Mouse (Mus musculus): Measurements from ENCODE around the gene Ctsa.
"Not testable (repeated sequence)": the region's sequence is repeated elsewhere in the genome, so short reads cannot be mapped to it uniquely, and the experiment has no call there.

Gene Ctsa

DNA sequence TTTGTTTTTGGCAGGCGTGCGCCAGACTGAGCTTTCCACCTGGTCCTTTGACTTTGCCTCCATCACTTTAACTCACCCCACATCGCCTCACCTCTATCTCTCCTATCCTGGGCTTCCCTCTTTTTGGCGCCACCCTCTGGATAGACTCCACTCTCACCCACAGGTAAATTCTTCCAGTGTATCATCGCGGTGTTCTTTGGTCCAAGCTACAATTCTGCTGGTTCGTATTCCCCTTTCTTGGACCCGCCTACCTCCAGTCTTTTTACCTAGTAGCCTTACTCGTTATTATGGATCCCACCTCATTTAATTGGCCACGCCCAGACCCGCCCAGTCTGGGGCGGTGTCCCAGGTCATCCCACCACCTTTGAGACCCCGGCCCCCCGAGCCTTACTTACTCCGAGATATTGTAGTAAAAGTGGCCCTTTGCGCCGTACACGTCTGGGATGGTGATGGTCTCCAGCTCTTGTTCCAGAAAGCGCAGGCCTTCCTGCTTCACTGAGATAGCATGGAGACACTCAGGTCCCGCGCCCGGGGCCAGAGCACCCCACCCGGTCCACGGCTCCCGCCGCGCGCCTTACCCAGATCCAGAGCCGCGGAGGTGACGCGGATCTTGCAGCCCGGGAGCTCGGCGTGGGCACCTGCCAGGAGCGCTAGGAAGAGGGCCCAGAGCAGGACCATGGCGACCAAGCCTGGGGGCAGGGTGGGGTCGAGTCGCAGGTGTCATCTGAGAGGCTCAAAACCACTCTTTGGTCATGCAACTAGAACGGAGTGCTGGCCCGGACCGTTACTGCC, 23.8 kb downstream of the Ctsa start:
- peak in 1 of 2 experiments; percentile 33 for DNase-seq

DNA sequence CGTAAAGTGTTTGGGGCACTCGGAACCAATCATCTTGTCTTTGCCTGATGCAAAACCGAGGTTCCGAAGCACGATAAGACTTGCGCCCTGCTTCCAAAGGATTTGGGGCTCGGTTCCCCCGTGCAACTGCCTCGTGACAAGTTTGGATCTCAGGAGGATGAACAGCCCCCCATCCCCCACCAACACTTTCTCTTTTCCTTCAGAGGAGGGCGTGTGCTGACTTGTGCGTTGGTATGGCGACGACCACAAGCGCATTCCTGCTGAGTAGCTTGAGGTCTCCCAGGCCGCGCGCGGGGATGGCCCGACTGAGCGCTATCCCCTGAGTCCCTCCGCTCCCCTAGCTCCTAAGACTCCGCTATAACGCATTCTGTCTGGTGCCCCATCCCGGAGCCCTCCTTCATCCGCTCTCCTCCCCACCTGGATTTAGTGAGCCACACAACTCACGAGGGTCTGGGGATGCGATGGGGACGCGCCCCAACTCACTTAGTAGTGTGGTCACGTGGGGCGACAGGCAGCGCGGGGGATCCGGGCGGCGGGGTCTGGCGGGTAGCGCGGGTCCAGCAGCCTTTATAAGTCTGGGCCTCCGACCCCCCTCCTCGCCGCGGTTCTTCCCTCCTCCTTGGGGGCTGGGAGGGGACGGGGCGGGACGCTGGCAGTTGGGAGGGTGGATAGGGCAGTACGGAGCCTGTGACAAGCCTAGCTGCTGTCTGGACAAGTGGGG, 24.6 kb downstream of the Ctsa start, which contains the start of gene Pltp:
Pltp (minus strand) TSS at position 611 of the 721 bp plus-strand sequence.
- DNase-seq: peak; percentile 38 to 67

DNA sequence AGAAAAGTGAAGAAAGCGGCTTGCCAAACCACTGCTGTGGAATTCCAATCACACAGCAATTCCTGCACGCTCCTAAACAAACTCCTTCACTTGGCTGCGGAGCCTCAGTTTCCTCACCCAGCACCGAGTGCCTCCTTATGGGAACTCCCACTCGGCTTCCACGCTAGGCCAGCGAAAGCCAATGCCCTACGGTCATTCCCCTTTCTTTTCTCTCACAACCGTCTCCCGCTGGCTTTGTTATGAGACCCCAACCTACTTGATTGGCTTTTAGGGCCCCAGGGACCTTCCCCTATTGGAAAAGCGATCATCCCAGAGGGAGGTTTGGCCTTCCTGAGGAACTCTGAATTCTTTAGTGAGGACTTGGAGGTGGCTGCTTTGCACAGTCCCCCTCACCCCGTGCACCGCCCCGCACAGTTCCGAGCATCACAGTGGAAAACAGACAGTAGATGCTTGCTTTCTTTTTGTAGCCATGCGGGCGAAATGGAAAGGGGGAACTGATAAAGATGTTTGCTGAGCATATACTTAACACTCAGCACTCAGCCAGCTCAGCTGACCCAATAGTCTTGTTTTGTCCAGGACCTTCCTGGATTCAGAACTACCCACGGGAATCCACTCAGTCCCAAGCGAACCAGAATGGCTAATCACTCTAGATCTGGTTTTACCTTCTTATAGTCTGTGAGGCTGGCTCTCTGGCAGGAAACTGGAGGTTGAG, 25.3 kb downstream of the Ctsa start:
- no peak for DNase-seq

DNA sequence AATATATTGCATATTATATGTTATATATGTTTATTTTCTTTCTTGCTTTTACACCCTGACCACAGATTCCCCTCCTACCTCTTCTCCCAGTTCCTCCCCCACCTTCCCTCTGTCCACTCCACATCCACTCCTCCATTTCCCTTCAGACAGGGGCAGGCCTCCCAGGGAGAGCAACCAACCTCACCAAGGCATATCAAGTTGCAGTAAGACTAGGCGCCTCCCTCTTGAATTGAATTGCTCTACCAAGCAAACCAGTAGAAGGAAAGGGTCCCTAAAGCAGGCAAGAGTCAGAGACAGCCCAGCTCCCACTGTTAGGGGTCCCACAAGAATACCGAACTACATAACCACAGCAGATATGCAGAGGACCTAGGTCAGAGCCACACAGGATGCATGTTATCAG, 26.5 kb downstream of the Ctsa start:
- no peak for DNase-seq

DNA sequence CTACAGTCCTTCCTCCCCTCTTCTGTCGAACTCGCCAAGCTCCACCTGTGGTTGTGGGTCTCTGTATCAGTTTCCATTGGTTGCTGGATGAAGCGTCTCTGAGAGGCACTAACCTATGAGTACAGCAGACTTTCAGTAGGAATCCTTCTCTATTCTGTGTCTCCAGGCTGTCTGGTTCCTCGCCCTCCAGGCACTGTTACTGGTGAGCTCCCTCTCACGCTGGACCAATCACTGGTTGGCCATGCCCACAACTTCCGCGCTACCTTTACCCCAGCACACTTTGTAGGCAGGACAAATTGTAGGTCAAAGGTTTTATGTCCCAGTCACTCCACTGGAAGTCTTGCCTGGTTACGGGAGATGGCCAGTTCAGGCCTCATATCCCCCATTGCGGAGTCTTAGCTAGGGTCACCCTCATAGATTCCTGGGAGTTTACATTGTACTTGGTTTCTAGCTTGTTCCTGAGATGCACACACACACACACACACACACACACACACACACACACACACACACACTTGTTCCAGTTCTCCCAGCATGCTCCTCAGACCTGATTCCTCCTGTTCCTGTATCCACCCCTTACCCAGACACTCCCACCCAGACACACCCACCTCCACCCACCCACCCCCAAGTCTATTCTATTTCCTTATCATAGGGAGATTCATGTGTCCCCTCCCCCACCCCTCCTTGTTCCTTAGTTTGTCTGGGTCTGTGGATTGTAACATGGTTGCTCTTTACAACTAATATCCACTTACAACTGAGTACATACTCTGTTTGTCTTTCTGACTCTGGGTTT, 27.2 kb downstream of the Ctsa start:
- DNase-seq: peak; percentile 70 to 71

DNA sequence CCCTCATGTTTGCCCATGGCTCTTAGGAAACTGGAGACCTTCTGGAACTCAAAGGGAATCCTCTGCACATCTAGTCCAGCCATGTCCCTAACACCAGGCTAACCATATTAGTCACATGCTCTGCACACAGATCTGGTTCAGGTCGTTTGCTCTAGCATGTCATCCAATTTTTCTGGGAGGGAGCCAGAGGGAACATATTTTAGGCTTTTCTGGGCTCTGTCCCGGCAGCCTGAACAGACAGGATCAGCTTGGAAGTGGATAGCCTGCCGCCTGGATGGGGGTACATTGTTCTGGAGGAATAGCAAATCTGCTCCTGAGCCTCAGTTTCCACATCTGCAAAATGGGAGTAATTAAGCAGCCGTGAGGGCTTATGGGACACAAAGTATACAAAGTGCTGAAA, 28.4 kb downstream of the Ctsa start:
- no peak for DNase-seq

DNA sequence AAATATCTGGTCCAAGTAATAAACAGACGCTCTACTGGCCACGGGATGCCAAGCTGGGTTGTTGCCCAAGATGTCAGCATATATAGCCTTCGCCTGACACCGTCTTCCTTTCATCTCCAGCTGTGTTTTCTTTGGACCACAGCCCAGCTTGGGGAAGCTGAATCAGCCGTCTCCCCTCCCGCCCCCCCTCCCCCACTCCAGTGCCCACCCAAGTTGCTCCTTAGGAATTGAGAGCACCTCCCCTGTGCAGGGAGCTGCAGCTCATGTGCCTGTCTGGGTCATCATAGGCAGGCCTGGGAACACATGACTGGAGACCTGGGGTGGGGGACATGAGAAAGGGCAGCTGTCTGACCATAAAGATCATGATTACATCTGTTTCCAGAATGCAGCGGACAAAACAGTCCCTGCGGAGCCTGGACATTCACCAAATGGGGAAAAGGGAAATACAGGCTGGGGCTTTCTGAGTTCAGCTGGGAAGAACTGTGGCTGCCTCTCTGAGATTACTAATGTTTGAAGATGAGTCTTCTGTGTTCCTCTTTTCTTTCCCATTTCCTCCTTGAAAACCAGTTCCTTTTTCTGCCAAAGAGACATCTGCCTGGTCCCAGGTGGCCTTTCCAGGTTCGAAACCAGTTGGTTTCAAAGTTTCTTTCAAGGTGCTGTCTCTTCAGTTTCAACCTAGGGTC, 29.6 kb downstream of the Ctsa start:
- DNase-seq: peak; percentile 67 to 72

DNA sequence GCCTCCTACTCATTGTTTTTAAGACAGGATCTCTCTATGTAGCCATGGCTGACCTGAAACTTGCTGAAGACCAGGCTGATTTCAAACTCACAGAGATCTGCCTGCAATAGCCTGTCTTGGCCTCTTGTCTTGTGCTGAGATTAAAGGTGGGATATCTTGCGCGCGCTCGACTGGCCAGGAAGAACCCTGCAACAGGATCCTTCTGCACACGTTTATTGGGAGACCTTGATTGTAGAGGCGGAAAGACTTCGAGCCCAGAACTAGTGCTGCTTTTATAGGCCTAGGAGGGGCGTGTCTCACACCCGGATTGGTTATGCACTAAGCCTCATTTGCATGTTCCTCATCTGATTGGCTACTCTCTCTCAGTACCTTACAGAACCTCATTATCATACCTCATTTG, 30.7 kb downstream of the Ctsa start:
- DNase-seq: not testable (repeated sequence)

DNA sequence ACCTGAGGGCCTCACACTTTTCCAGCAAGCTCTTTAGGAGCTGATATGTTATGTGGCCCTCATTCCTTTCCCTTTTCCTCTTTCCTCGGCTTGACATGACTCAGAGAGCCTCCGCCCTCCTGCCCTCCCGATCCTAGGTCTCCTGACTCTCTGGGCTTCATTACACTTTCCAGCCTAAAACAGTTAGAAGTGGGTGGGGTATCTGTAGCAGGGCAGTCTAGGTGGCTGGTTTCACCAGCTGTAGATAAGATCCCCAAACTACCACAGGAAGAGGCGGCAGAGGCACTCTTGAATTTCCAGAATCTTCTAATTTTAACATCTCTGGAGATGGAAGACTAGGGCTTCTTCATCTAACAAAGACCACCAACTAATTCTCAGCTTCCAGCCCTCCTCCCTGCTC, 31.9 kb downstream of the Ctsa start:
- no peak for DNase-seq

DNA sequence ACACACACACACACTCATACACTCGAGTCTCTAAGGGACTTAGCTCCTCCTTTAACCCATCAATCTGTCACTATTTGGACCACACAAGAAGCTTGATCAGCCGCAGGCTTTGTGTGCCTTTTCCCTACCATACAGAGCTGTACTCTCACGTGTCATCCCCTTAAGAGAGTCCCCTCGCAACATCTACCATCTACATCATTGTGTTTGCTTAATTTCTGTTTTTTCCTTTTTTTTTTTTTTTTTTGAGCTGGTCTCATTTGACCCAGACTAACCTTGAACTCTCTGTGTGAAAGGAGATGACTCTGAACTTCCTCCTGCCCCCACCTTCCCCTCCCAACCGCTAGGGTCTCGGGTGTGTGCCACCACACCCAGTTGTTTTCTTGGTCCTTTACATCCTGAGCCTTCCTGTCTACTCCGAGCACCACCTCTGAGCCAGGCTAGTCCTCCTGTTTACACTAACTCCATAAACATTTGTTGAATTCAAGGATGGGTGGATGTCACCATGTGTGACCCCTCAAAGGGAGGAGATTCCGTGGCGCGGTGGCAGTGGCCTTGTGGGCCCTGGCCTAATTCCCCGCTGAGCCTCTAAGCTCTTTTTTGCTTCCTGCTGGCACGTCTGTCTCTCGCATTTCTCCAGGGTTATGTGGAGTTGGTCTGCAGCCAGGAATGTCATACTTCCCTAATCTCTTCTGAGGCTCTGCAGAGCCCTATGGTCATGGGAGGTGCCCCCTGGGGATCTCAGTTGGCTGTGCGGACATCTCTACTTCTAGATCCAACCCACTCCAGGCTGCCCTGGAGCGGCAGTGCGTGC, 34.3 kb downstream of the Ctsa start:
- DNase-seq: peak; percentile 70 to 72

DNA sequence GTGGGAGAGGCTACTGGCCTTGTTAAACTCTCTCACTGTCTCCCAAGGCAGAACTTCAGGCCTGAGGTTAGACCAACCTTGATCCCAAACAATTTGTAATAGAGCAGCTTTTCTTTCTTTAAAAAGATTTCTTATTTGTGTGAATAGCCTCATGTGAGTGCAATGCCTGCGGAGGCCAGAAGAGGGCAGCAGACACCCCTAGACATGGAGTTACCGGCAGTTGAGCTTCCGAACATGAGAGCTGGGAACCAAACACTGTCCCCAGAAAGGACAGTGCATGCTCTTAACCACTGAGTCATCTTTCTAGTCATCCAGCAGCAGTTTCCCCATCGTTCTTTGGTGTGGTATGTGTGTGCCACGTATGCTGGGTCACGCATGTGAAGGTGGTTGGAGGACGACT, 34.9 kb downstream of the Ctsa start:
- DNase-seq: peak in 1 of 2 experiments; percentile 56

DNA sequence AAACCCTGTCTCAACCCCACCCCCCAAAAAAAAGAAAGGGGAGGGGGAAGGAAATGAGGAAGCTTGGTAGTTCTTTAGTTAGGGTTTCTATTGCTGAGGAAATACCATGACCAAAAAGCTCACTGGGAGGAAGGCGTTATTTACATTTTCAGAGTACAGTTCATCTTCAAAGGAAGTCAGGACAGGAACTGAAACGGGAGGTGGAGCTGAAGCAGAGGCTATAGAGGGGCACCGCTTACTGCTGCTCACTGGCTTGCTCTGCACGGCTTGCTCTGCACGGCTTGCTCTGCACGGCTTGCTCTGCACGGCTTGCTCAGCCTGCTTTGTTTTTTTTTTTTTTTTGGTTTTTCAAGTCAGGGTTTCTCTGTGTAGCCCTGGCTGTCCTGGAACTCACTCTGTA, 35.8 kb downstream of the Ctsa start:
- DNase-seq: no peak

DNA sequence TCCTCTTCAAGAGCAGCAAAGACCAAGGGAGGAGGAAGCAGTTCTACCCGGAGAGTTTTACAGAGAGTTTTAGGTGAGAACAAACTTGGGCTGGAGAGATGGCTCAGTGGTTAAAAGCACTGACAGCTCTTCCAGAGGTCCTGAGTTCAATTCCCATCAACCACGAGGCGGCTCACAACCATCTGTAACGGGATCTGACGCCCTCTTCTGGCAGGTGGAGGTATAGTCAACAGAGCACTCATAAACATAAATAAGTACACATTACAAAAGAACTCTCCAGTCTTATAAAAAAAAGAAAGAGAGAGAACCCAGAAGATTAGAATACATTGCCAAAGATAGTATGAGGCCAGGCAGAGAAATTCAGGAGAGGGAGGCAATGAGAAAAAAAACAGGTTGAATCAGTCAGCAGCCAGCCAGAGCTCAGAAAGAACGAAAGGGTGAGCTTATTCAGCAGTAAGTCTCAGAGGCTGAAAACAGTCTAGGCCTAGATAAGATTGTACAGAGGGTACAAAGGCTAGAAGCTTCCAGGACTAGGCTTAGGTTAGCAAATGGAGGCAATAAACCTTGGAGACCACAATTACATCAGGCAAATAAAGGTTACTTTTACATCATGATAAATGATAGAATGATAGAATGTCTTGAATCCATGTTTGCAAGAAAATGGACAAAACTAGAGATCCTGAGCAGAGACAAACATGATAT, 39.1 kb downstream of the Ctsa start:
- no peak for DNase-seq

DNA sequence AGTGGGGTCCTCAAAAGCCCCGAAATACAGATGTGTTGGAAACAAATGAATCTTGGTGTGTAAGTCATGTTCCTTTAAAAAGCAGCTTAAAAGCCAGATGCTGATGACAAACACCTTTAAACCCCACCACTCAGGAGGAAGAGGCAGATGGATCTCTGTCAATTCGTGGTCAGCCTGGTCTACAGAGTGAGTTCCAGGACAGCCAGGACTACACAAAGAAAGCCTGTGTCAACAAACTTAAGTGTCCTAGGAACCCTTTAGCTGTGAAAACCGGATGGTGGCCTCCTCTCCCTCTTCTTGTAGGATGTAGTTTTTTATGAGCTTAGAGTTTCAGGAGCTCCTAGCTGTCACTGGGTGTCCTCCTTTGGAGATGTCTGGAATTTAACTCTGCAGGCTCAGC, 40.9 kb downstream of the Ctsa start:
- DNase-seq: no peak

DNA sequence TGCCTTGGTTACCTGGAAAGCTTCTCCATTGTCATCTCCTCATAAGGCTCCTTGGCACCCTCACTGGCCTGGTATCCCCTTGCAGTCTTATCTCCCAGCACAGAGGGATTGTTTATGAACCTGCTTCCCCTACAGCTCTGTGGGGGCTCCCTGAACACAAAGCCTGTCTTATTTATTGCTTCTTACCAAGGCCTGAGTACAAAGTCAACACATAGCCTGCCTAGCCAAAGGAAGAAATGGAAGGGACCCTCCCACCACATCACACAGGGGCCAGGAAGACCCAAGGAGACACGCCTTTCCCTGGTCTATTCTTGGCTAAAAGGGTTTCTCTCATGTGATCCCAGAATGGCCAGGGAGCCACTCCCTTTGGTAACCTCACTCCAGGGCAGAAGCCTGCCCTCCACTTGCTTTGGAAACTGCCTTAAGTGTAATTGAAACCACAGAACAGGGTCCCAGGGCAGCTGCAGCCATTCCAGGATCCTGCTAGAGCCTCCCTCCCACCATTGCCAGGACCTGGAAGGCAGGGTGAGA, 41.6 kb downstream of the Ctsa start:
- DNase-seq: peak; percentile 51 to 69

DNA sequence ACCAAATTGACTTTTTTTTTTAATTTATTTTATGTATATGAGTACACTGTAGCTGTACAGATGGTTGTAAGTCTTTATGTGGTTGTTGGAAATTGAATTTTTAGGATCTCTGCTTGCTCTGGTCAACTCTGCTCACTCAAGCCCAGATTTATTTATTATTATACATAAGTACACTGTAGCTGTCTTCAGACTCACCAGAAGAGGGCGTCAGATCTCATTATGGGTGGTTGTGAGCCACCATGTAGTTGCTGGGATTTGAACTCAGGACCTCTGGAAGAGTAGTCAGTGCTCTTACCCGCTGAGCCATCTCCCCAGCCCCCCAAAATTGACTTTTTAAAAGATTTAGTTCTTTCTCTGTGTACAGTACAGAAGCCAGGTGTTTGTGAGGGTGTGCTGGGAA, 43.0 kb downstream of the Ctsa start:
- DNase-seq: not testable (repeated sequence)

DNA sequence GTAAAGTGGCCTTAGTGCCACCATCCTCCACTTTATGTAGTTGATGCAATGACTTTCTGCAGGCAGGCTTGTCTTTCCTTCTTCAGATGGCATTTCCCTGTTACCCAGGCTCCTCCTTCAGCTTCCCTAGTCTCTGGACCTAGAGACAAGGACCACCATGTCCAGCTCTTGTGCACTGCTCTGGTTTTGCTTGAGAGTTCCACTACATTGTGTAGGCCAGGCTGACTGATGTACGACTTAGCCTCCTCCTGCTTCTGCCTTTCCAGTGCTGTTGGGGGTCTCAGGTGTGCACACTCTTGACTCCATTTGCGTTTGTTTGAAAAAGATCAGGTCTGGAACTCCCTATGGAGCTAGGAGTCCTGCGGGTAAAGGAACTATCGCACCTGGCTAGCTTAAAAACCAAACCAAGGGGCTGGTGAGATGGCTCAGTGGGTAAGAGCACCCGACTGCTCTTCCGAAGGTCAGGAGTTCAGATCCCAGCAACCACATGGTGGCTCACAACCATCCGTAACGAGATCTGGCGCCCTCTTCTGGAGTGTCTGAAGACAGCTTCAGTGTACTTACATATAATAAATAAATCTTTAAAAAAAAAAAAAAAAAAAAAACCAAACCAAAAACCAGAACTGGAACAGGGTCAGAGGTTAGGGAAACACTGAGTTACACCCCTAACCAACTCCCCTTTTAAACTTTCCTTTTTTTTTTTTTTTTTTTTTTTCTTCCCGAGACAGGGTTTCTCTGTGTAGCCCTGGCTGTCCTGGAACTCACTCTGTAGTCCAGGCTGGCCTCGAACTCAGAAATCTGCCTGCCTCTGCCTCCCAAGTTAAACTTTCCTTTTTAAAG, 44.9 kb downstream of the Ctsa start:
- not testable (repeated sequence) for DNase-seq

DNA sequence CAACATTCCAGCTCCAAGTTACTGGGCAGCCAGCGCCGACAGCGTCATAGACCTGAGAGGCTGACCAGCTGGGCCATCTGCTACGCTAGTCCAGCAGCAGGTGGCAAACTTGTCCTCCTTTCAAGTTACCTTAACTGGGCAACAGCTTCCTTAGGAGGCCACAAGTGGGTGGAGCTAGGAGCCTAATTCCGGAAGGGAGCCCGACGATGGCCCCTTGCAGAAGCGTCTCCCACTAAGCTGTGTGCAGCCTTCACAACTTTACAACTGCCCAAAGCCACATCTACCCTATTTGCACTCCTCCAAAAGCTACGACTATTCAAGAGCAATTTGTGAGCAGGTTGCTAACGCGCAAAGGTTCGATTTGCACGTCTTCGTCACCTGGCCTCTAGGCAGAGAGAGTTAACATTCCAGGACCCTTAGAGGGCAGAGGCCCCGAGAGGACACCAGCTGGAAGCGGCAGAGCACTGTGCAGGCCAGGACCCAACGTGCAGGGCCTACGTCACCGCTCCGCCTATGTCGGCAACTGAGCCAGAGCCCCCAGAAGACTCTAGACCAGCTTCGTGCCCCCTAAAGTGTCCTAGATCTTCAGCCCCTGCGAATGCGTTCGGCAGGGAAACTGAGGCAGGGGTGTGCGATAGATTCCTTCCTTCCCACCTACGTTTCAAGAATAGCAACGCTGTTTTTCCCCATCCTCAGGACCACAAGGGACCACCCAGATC, 46.0 kb downstream of the Ctsa start:
- DNase-seq: peak; percentile 83 to 89

DNA sequence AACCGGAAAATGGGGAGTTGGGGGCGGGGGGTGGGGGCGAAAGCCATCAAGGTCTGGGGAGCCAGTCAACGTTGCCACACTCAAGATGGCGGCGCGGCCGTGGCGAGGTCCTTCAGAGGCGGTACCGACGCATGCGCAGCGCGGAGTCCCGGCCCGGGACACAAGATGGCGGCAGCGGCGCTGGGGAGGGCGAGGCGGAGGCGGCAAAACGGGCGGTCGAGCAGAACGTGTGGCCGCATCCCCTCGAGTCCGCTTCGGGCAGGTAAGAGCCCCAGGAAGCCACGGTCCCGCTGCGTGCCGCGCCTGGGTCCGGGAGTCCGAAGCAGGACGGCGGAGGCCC, 46.5 kb downstream of the Ctsa start, which contains the start of gene Pcif1:
Pcif1 (plus strand) TSS at position 77 of the 340 bp plus-strand sequence.
- peak; percentile 94 for DNase-seq

Measured in kidney, postnatal 36 days (tissue).